Mouse (Mus musculus) liver, adult 2 months (tissue): ENCODE data around the gene Zfp786.

Experiments
- CTCF ChIP-seq: fragments of 200-500 bp; IDR thresholded peaks from 2 replicates; pipeline ENCODE4 v1.5.1; 2011; ENCODE audit warnings: low read depth, low read length, control low read depth
- POLR2A ChIP-seq: fragments of 200-500 bp; IDR thresholded peaks from 2 replicates; pipeline ENCODE4 v1.6.1; 2011; ENCODE audit warnings: low read length, control low read depth; ENCODE audit not compliant: insufficient read depth; ENCODE audit errors: extremely low read depth

- TF ChIP-seq POLR2A: no peak
- no peak for TF ChIP-seq CTCF
Measured at GRCm38 (mm10) chr6:47816151-47816550, 14.5 kb downstream of the Zfp786 start.
